Mouse (Mus musculus): ENCODE results near the gene Ankrd13c.
"Not testable (repeated sequence)": the region's sequence is repeated elsewhere in the genome, so short reads cannot be mapped to it uniquely, and the experiment has no call there.

Gene Ankrd13c

DNA sequence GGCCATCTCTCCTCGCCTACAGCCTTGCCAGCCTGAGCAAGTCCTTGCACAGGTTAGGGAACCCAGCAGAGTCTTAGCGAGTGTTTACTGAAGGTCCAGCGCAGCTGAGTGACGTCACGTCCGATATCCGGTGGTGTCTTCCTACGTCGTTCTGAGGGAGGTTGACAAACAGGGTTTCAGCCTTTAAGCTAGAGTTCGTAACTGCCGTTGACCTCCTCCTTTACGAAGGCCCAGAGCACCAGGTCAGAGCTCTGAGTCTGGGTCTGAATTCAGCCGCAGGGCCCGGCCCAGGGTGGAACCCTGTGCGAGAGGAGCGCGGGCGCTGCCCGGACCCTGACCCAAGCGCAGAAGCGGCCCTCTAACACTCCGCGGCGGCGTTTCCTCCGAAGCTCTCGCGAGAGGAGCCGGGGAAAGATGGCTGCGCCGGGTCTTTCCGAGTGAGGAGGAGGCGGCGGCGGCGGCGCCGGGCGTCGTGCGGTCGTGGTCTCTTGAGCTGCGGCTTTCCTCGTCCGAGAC is at the start of gene Ankrd13c:
Gene Ankrd13c, plus strand, starts transcription at position 397 of the 516 bp plus-strand sequence.
- peak; percentile 95 for DNase-seq

DNA sequence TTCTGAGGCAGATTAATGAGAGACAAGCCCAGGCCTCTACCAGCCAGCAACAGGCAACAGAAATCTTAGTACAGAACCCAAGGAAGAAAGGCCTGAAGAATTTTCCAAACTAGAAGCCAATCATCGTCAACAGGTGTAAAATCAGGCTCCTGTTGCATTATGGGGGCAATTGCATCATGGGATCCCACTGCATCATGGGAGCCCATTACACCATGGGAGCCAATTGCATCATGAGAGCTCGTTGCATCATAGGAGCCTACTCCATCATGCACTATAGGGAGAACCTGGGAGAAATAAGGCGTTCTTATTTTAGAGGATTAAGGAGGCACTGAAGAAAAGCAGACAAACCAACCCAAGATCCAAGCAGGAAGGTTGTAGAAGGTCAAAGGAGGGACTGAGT is 49.4 kb upstream of the Ankrd13c start:
- DNase-seq, result no peak

DNA sequence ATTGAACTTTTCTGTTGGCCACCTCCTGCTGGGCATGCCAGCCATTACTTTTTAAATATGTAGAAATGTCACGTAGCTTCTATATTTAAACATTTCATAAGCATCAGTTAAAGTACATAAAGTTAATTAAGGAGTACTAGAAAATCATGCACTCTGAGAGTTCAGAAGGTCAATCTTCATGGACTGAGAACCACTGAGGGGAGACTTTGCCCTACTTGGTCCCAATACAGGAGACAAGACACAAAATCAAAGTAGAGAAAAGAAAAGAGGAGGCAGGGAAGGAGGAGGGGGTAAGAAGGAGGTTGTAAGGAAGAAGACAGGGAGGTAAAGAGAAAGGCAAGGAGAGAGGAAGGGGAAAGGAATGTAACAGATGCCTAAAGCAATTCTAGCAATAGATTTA is 47.1 kb upstream of the Ankrd13c start:
- peak; percentile 52 for DNase-seq

DNA sequence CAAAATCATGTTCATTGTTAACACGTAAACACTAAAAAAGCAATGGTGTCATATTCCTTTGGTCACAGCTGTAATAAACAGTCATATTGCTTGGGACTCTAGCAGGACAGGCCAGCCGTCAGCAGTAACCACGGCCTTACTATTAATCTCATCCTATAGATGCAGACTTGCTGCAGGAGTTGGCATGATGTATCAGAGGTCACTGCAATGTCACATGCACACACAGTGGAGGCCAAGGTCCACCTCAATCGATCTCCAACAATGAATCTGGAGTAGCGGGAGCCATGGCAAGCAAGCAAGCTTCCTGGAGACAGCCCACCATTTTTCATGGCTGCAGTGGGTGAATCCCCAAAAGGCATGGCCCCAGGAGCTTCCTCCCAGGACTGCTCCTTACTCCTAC is 45.3 kb upstream of the Ankrd13c start:
- DNase-seq, result no peak

DNA sequence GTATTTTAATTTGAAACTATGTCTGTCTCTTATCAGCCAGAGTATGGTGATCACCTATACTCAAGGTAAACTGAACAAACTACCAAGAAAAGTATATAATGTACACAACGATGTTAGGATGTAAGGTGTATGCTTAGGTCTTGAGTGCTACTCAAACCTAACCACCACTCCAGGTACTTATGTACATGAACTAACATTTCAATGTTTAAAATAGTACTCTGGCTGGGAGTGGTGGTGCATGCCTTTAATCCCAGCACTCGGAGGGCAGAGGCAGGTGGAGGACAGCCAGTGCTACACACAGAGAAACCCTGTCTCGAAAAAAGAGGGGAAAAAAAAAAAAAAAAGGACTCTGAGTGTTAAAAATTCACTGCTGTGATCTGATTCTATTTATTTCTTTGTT is 38.9 kb upstream of the Ankrd13c start:
- no peak for DNase-seq

DNA sequence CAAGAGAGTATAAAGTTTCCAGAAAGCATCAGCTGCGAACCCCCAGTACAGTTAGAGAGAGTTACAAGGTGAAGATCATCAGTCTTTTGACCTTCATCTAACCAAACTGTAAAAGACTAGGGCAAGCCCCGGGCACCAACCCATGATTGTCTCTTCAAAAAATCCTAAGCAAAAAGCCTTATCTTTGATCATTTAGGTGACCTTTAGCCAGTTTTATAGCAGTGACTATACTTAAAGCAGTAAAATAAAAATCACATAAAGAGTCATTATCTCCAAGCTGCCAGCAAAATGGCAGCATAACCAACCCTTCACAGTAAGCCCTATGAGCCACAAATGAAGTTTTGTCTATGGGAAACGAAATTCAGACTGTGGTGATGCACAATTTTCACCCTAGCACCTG is 36.8 kb upstream of the Ankrd13c start:
- no peak for DNase-seq

DNA sequence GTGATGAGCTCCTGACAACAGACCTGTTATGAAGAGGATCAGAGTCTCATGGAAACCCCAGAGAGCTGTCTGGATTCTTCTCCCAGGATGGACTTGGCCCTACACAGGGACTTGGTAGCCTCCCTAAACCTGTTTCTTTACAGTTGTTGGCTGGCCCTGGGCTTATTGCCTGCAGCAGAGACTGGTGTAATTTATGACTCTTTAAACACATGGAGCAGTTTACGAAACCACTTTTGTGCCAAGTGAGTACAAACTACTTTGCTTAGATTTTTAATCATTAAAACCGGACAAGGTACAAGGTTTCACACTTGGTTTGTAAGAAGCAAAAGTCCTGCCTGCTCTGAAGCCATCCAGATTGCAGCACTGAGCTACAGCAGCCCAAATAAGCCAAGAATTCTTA is 34.9 kb upstream of the Ankrd13c start:
- DNase-seq, result peak; percentile 88

DNA sequence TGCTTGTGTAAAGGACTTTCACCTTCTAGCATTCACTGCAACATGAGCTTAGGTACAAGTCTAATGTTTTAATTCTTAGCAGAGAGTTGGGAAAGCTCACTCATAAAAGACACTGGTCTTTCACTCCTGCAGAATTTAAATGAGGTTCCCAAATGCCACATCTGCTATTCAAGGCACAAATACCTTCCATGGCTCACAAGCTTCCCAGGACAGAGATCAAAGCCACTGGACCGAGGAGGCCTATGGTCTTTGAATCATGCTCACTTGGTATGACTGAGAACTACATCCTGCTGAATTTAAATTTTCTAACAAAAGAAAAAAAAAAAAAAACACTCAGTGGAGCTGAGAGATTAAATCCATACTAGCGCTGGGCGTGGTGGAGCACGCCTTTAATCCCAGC is 30.7 kb upstream of the Ankrd13c start:
- peak; percentile 75 for DNase-seq

DNA sequence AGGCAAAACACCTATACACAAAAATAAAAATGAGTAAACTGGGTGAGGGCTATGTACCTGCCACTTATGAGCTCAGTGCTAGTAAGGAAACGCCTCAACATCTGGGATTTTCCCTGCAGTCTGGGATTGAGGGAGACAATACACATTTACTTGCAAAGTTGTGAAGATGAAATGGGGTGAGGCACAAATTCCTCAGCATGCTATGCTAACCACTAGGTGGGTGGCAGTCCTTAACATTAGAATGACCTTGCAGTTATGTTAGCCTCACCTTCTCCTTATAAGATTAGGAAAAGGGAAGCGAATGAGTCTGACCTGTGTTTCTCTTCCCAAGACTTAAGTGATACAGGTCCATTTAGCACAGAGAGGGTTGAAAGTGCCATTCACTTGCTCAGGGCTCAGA is 25.7 kb upstream of the Ankrd13c start:
- DNase-seq, result no peak

DNA sequence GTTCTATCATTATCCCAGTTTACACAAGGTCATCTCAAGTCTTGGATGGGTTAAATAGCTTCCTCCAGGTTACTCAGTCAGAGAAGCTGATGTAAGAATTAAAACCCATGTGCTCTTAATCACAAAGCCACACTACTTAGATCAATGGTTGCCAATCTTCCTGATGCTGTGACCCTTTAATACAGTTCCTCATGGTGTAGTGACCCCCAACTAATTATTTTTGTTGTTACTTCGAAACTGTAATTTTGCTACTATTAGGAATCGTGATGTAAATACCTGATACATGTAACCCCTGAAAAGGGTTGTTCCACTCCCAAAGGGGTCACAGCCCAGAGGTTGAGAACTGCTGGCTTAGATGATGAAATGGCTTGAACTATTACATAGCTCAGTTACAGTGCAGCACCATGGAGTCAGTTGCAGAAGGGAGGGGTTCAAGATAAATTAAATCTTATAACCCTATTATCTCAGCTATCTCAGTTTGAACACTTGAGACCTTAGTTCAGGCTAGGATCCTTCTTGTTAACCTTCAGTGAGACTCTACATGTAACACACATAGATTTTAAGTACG is 23.7 kb upstream of the Ankrd13c start:
- DNase-seq, result no peak

DNA sequence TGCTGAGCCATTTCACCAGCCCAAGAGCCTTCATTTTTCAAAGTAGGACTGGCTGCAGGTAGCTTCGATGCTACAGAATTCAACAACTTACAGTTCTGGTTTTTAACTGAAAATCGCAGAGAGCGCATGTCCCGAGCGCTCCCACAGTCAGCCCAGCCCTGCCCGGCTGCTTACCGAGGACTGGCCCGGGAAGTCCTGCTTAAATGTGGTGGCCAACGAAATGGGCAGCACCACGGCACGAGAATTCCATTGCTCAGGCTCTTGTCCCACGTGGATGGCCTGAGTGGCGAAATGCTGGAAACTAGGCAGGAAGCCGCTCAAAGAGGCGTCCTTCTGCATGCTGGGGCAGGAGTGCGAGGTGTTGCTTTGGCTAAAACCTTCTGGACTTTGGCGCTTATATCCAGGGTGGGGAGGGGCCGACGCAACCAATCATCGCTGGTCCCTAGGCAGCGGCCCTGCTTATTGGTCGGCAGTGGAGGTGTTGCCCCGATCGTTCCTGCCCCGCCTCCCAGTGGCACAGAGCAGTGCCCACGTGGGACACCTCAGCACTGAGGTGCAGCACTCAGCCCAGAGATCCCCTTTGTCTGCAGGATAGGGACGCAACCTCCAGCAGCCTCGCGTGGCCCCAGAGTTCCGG is 22.2 kb upstream of the Ankrd13c start, which contains the start of gene Cth:
Gene Cth, minus strand, starts transcription at position 386 of the 637 bp plus-strand sequence.
- DNase-seq, result peak; percentile 97

DNA sequence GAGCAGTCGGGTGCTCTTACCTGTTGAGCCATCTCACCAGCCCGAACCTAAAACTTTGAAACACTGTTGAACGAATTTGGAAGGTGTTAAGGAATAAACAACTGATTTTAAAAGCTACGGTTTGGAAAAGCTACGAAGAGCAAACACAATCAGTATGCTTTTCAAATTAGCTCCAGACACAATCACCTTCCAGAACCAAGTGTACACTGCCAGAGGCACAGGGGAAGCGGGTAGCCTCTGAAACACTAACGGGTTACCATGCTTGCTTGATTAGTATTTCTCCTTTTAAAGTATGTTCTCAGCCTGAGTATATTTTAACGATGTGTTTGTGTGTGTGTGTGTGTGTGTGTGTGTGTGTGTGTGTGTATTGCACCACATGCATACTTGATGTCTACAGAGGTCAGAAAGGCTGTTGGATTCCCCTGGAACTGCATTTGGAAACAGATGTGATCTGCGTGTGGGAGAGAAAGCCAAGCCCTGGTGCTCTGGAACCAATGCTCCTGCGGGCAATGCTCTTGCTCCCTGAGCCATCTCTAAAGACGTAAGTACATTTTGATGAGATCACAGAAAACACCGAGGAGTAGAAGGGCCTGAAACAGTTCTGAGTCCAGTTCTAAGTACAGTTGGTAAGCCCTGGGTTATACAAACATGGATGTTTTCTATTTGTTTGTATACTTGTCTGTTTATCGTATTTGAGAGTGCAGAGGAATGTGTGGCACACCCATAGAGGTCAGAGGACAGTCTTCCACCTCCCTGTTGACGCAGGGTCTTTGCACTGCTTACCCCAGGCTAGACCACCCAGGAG is 21.1 kb upstream of the Ankrd13c start:
- peak; percentile 41 for DNase-seq

DNA sequence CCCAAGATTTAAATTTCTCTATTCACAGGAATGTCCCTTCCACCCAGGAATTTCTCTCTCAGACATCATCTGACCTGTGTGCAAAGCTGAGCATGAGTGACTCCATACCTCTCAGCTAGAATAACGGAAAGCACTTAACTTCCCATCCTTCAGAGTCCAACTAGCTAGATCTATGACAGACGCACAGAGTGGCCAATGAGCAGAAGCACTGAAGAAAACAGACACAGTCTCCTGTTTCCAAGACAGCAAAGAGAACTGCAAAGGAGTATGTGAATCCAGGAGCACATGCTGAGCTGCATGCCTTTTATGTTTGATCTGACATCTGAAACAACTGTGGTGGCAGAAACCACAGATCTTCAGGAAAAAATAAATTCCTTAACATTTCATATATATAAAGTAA is 20.3 kb upstream of the Ankrd13c start:
- DNase-seq, result no peak

DNA sequence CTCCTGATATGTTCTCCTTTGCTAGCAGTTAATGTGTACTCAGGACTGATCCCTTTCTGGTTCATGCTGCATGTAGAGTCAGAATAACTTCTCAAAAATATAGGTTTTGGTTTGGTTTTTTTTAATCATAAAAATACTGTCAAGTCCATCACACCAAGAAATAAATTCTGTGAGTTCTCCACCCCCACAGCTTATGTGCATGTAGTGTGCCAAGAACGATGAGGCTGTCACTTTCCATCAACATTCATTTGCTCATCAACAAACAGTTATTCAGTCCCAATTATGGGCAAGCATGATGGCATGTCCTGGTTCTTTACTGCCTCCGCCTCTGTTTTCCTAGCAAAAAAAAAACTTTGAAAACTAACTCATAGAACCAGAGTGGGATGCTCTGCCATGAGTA is 18.3 kb upstream of the Ankrd13c start:
- DNase-seq, result no peak

DNA sequence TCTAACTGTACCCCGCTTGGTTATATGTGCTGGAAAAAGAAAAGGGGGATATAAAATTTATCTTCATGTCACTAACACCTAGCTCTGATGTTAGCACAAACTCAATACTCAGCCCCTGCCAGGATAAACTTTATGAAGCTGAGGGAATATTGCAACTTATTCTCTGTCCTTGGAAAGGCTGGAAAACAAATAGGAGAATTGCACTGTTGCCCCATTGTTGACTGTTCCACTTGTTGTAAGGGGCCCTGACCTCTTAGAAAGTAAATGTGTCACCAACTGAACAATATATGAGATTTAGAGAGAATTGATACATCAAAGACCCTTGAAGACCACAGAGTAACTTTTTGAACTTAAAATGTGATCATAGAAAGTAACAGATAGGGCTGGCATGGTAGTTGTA is 17.6 kb upstream of the Ankrd13c start:
- no peak for DNase-seq

DNA sequence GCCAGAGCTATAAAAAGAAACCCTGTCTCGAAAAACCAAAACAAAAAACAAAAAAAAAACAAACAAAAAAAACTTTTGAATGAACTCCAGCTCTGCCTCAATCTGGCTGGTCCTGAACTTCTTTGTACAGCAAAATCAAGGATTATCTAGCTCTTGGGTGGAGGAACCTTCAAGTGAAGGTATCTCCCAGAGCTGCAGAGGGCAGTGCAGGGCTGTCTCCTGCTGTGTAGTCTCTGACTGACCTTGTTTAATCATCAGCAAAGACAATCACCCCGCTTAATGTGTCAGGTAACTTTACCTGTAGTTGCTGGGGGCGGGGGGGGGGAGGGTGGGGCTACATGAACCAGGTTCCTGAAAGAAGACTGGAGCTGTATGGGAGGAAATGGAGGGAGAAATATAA is 15.4 kb upstream of the Ankrd13c start:
- peak; percentile 76 for DNase-seq

DNA sequence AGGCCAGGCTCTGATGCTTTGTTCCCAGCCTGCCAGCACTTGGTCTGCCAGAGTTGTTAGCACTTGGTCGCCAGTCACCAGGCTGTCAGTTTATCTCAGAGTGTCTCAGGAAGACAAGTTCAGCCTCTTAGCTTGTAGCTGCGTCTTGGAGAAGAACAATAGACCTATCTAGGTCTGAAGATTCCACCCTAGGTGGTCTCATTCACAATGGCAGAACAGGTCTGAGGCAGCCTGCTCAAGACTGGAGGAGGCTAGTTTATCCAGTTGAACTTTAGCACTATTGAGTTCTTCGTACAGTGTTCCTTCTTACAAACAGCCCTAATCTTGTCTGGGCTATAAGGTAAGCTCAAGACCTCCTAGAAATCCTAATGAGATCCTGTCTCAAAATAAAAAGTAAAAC is 15.0 kb upstream of the Ankrd13c start:
- DNase-seq, result no peak

DNA sequence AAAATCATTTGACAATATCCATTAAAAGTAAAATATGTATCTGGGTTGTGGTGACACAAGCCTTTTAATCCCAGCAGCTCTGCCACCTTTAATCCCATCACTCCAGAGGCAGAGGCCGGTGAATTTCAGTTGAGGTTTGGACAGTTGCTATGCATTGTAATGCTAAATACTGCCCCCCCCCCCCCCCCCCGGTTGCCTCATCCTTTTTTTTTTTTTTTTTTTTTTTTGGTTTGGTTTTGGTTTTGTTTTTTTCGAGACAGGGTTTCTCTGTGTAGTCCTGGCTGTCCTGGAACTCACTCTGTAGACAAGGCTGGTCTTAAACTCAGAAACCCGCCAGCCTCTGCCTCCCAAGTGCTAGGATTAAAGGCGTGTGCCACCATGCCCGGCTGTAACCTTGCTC is 13.8 kb upstream of the Ankrd13c start:
- not testable (repeated sequence) for DNase-seq

DNA sequence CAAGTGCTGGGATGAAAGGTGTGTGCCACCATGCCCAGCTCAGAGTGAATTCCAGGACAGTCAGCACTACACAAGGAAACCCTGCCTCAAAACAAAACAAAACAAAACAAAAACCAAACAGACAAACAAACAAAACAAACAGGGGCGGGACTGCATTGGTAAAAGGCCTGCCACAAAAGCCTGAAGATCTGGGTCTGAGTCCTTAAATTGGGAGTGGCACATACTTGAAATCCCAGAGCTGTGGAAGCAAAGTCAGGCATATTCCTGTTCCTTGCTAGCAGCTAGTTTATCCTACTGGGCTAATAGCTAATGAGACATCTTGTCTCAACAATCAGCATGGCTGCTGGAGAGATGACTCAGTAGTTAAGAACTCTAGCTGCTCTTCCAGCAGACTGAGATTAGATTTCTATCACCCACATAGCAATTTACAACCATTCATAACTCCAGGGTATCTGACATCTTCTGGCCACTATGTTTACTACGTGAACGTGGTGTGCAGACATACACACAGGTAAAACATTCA is 12.7 kb upstream of the Ankrd13c start:
- DNase-seq, result no peak

DNA sequence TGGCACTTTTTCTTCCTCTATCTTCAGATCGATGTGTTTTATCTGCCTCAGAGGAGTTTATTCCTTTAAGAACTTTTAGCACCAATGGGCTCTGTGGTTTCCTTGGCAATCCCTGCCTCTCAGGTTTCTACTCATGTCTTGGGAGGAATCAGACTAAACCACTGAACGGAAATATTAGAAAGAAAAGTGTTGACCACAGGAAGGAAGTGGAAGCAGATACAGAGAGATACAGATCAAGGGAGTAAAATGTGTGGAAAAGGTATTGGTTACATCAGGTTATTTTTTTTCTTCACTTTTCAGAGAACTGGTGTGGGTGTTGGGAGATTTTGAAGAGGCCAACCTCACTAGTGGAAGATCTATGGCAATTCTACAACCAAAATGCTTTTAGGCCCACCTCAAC is 8.5 kb upstream of the Ankrd13c start:
- no peak for DNase-seq

DNA sequence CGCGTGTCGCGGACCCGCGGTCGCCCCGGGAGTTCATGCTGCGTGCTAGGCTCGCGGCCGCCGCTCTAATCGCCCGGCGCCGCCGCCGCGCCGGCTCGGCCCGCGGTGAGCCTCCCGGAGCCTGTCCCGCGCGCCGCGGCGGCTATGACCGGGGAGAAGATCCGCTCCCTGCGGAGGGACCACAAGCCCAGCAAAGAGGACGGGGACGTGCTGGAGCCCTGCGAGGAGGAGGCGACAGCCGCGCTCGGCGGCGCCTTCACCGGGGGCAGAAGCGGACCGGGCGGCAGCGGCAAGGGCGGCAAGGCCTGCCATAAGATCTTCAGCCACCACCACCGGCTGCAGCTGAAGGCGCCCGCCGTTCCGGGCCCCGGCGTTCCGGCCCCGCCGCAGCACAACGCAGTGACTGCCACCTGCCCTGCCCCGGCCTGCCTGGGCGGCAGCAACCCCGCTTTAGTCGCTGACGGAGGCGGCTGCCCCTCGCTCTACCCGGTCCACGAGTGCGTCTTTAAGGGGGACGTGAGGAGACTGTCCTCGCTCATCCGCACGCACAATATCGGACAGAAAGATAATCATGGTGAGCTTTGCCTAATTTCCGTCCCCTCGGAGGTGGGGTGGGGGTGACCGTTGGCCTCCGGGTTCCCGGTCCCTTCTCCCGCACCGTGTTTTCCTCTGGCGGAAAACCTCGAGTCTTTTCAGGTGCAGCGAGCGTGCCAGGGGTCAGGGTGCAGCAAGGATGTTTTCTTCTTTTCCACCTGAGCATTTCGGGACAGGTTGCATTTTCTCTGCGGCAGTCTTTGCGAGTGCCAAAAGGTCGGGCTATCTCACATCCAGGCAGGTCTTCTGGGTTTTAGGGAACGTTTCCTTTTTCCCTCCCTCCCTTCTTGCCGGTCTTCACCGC is 593 bp downstream of the Ankrd13c start:
- peak; percentile 83 for DNase-seq

DNA sequence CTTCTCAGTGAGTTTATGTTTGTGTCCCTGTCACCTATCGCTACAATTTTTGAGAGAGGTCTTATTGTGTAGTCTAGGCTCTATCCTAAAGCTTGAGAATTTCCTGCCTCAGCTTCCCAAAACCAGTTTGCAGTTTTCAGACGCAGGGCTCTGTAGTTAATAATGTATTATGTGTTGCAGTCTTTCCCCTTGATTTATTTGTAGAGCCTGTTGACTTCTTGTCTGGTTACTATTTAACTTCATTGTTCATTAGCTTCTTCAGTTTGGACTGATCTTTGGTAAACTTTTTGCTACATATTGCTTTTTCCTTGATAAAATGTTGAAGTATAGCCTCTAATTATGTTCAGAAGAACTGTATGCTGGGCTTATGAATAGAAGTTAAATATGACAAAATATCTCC is 5.7 kb downstream of the Ankrd13c start:
- peak; percentile 59 for DNase-seq

DNA sequence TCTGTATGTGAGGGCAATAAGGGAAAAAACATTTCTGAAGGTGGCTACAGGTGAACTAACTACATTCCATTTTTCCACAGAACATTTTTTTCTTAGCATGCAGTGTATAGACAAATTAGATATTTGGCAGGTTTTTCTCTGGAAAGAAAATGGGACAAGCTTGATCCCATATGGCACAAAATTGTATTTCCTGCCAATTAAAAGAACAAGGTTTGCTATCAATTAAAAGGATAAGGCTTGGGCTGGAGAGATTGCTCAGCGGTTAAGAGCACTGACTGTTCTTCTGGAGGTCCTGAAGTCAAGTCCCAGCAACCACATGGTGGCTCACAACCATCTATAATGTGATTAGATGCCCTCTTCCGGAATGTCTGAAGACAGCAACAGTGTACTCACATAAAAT is 8.4 kb downstream of the Ankrd13c start:
- DNase-seq, result no peak

All from kidney, adult 9 months (tissue).